Mouse (Mus musculus) embryonic fibroblast, embryonic 13.5 days (primary cell): Measurements from ENCODE around the gene Sgf29.

ENCODE experiments used
- CTCF ChIP-seq: IDR thresholded peaks from 2 replicates; pipeline ENCODE4 v1.5.1; 2011; ENCODE audit warnings: mild to moderate bottlenecking, control low read depth, low read length, moderate library complexity, borderline replicate concordance; ENCODE audit not compliant: insufficient read depth
- POLR2A ChIP-seq: IDR thresholded peaks from 2 replicates; pipeline ENCODE4 v1.6.1; 2011; ENCODE audit warnings: low read depth, mild to moderate bottlenecking, control low read depth, low read length, moderate library complexity

- TF ChIP-seq POLR2A (no peak), CTCF (no peak)
Observed at GRCm38 (mm10) chr7:126607796-126608195, 41.3 kb upstream of the Sgf29 start.
